Mouse (Mus musculus) gonadal fat pad, adult 2 months (tissue): Measurements from ENCODE around the gene Sectm1b. TPM values are rescaled to one million over a fixed set of nuclear protein-coding genes. Genes with fewer than 3 reads are reported as not detected.

ENCODE experiments used
- DNase-seq: peaks from one replicate; pipeline ENCODE4 v3.0.0-alpha.2; 2012; ENCODE audit warnings: low read depth
- polyA plus RNA-seq: library from polyadenylated mRNA; depleted of rRNA; stranded (reverse); fragments of >200 nt; gene quantifications from 2 replicates; pipeline ENCODE4 v1.2.3, GENCODE M21; 2012; rRNA removed

Gene Sectm1b
- polyA plus RNA-seq, 1 experiment = 2.6 TPM

DNA sequence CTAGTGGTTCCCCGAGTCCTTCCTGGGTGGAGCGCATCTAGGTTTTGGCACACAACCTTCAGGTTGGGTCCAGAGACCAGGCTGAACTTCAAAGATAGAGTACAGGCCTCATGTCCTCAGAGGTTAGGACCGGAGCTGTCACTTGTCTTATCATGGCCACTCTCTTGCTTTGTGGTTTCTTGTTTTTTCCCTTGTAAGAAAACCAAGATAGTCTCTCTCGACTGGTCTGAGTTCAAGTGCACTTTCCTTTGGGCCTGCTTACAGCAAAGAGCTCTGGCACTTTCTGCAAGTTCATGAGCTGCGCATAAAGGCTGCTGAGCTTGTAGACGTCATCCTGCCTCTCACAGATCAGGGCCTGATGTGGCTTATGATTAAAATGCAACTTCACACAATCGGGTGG lies 36.1 kb downstream of the Sectm1b start:
- DNase-seq = no peak

DNA sequence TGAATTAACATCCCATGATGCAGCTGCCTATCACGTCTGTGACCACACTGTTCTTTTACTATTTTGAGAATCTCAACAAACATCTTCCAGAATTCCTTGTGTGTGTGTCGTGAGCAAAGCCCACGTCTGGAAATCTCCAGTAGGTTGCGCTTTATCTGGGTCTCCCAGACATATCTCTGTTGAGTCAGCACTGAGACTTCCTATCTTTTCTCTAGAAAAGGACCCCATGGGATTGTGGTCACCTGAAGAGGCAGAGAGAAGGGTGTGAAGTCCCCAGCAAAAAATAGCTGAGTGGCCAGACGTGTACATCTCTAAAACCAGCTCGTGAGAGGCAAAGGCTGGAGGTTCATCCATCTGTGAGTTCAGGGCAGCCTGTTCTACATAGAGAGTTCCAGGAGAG lies 39.2 kb downstream of the Sectm1b start:
- DNase-seq = no peak

DNA sequence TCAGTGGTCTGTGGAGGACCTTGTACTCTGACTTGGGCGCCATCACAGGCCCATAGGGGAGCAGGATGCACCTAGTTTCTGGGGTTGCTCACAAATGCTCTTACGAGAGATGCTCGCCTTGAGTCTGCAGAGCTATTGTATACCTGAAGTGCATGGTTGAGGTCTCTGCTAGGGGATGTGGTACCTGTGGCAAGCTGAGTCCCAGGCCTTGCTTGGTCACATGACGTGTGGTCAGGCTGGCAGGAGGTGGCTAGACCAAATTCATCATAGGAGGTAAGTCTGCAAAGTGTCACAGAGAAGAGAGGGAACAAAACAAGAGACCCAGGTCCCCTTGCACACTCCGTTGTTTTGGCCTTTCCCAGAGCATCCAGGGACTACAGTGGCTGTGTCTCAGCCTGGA lies 43.9 kb downstream of the Sectm1b start:
- no peak for DNase-seq

DNA sequence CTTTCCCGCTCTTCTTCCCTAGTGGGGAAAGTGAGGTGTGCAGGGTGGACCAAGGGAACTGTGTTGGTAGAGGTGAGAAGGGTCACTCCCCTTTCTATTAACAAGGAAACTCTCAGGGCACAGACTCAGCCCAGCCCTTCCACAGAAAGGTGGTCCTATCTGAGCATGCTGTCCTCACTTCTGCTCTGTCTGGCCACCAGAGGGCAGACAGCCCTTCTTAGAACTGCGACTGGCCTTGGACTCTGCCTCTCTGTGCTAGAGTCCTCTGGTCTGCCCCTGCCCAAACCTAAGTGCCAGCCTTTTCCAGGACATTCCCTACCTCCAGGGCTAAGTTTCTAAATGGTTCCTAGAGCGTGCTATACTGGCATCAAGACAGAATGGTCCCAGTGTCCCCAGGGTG lies 45.7 kb downstream of the Sectm1b start:
- DNase-seq = no peak

DNA sequence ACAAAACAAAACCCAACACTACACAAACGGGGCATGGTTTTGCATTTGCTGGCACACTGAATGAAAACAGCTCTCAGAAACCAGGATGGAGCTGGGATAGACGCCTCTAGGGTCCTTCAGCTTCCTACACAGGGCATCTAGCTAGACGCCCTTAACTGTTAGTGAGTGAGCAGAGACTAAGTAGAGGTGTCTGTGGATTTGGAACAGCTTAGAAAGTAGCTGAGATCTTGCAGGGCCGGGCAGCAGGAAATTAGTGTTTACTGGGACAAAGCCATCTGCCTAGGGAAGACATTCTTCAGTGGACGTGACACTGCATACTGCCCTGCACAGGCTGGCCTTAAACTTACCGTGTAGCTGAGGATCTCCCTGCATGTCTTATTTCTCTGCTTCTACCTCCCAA lies 47.9 kb downstream of the Sectm1b start:
- no peak for DNase-seq

DNA sequence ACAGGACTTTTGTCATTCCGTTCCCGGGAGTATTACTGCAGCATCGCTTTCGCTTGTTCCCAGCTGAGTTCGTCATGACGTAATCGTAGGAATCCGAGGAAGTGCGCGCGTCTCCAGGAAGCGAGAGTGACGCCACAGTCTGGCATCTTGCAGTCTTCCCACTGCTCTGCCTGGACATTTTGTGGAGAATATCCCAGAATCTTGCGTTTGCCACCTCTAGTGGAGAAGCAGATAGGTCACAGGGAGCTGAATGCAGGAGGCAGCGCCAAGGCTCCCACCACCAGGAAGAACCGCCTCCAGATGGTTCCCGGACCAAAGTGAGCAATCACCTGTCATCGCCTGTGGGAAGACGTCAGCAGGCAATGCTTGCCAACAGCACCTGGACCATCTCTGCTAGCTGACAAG lies 48.5 kb downstream of the Sectm1b start:
- no peak for DNase-seq

DNA sequence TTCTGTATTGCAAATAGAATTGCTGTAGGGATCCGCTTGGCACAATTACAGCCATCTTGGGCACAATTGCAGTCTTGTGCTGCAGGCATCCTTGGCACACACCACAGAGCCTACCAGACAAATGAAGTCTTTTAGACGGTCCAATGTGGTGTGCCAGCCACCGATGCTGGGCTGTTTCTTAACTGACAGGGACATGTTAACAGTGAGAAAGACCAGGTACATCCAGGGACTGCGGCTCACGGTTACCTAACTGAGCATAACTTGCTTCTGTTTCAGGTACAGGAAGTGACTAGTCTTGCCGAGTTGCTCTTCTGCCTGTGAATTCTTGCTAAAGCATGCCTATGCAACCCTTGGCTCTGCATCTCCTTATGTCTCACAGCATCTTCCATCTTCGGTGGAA lies 49.7 kb downstream of the Sectm1b start:
- peak; percentile 73 for DNase-seq

DNA sequence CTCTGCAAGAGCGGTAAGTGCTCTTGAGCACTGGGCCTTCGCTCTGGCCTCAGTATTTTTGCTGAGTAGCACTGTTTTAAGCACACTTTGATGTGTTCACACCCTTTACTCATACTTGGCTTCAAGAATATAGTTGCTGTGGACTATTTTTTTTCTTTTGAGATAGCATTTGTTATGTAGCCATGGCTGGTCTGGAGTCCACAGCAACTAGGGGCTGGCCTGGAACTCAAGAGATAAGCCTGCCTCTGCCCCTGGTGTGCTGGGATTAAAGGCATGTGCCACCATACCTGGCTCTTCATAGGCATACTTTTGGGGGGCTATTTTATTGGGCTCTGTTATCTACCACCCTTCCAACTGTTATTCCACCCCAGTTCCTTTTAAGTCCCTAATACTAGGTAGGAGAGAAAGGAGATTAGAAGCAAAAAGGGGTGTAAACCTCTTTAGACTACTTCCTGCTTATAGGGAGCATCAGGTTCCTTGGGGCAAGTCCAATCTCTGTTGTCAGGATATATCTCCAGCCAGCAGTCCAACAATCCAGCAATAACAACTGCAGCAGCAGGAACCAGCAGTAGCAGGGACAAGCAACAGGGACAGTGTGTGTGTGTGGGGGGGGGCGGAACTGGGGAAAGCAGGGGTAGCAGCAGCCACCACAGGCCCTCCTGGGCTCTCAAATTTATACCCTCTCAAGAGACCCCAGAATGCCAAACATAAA lies 53.2 kb downstream of the Sectm1b start:
- no peak for DNase-seq

DNA sequence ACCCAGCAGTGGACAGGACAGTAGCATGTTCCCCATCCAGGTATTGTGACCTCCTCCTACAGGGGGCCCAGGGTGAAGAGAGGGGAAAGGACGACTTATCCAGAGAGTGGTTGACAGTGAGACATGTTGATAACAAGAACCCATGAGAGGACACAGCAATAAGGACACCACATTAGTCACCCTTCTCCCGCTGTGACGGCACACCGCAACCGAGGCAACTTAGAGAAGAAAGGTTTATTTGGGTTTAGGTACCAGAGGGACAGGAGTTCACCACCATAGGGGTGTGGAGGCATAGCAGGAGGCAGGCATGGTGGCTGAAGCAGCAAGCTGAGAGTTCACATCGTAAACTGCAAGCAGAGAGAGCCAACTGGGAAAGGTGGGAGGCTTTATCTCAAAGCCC lies 57.2 kb downstream of the Sectm1b start:
- DNase-seq = no peak

DNA sequence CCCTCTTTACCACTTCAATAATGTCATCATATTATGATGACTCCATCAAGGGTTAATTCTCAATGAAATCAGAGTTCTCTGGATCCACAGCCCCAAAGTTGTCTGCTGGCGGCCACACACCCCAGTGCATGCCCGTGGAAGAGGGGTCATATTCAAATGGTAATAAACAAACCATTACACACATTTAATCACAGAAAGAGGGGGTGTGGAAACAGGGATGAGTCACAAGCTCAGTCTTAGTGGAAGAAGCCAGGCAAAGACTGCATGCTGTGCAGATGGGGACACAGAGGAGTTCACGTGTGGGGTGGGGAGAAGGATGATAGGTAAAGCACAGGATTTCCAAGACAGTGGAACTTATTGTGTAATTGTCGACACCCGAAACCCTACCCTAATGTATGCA lies 59.1 kb downstream of the Sectm1b start:
- DNase-seq = no peak

Other genes with a start within 250 kb of the Sectm1b start
- 2,531 and 4,379 TPM in 2 replicates for gene Fasn, start 239.0 kb downstream of the Sectm1b start, polyA plus RNA-seq
- 5.6 and 5.8 TPM in 2 replicates for gene Ccdc57, start 130.7 kb downstream of the Sectm1b start, polyA plus RNA-seq
- gene Slc16a3, start 115.1 kb downstream of the Sectm1b start, polyA plus RNA-seq = 17.1 and 18.7 TPM in 2 replicates
- 85.3 and 94.0 TPM in 2 replicates for gene Csnk1d, start 72.2 kb downstream of the Sectm1b start, polyA plus RNA-seq
- 0.85 and 1.3 TPM in 2 replicates for gene Cd7, start 24.2 kb downstream of the Sectm1b start, polyA plus RNA-seq
- gene Sectm1a, start 17.7 kb upstream of the Sectm1b start, polyA plus RNA-seq = 4.4 and 5.8 TPM in 2 replicates
- gene Tex19.2, start 55.1 kb upstream of the Sectm1b start, polyA plus RNA-seq = 0.12 and 0.13 TPM in 2 replicates
- 0.05 and 0.06 TPM in 2 replicates for gene Tex19.1, start 82.6 kb upstream of the Sectm1b start, polyA plus RNA-seq
- 0.14 TPM in 1 of 2 replicates, not detected in the other for gene Uts2r, start 96.7 kb upstream of the Sectm1b start, polyA plus RNA-seq
- 22.8 and 36.9 TPM in 2 replicates for gene Hexdc, start 140.9 kb upstream of the Sectm1b start, polyA plus RNA-seq
- 28.8 and 34.4 TPM in 2 replicates for gene Ogfod3, start 141.1 kb upstream of the Sectm1b start, polyA plus RNA-seq
- gene Cybc1, start 165.8 kb upstream of the Sectm1b start, polyA plus RNA-seq = 27.5 and 40.6 TPM in 2 replicates
- 30.3 and 48.1 TPM in 2 replicates for gene Narf, start 173.7 kb upstream of the Sectm1b start, polyA plus RNA-seq
- gene Foxk2, start 196.4 kb upstream of the Sectm1b start, polyA plus RNA-seq = 41.4 and 43.9 TPM in 2 replicates